Mouse (Mus musculus) adrenal gland, postnatal 25 days (tissue): ENCODE data around the gene Cdc42ep4. TPM values are rescaled to one million over a fixed set of nuclear protein-coding genes. Genes with fewer than 3 reads are reported as not detected.
A peak's percentile ranks its signal among the peaks of the same experiment; 100 is the strongest.

ENCODE experiments used
- DNase-seq: peaks from one replicate; pipeline ENCODE4 v3.0.0; 2021; ENCODE audit warnings: mixed read lengths
- total RNA-seq: library from RNA; stranded (reverse); gene quantifications from 2 replicates; pipeline ENCODE4 v1.2.3, GENCODE M21; 2021

Cdc42ep4 gene
- total RNA-seq, 1 experiment from 2014 or later, result 133 TPM

- no peak for DNase-seq
These were observed 68.1 kb downstream of the Cdc42ep4 start for GRCm38 (mm10) chr11:113683627-113683956.

- peak; percentile 75 for DNase-seq
These were observed 68.6 kb downstream of the Cdc42ep4 start for GRCm38 (mm10) chr11:113682897-113683626.

- DNase-seq, result no peak
These were observed 69.7 kb downstream of the Cdc42ep4 start for GRCm38 (mm10) chr11:113681979-113682378.

GRCm38 (mm10) chr11:113680954-113681353 lies 70.7 kb downstream of the Cdc42ep4 start:
- no peak for DNase-seq

- no peak for DNase-seq
These were observed 73.3 kb downstream of the Cdc42ep4 start for GRCm38 (mm10) chr11:113678373-113678772.

GRCm38 (mm10) chr11:113677378-113677777 lies 74.3 kb downstream of the Cdc42ep4 start:
- DNase-seq, result no peak

Other genes starting within 250 kb of the Cdc42ep4 start
- gene Sstr2, start 132.5 kb downstream of the Cdc42ep4 start, total RNA-seq, result 0.85 and 2.6 TPM in 2 replicates
- 47.7 and 56.8 TPM in 2 replicates for gene Cog1, start 102.7 kb downstream of the Cdc42ep4 start, total RNA-seq
- gene Slc39a11, start 101.8 kb downstream of the Cdc42ep4 start, total RNA-seq, result 19.8 and 26.3 TPM in 2 replicates
- gene Fam104a, start 67.7 kb downstream of the Cdc42ep4 start, total RNA-seq, result 29.1 and 30.5 TPM in 2 replicates
- 21.7 and 22.4 TPM in 2 replicates for gene D11Wsu47e, start 67.5 kb downstream of the Cdc42ep4 start, total RNA-seq
- gene Cpsf4l, start 41.9 kb downstream of the Cdc42ep4 start, total RNA-seq, result 0.76 TPM in 2 replicates